ENCODE assay signal across 8 mouse cellular contexts in genomic region chr7:44860576-44861428, GRCm38 (mm10). TPM values are rescaled to one million over a fixed set of nuclear protein-coding genes. Genes with fewer than 3 reads are reported as not detected.
DNase-seq lines count a peak whose midpoint lies in the region; ATAC-seq and TF ChIP-seq lines count a peak whose summit lies in the region.

No protein-coding gene starts in this region.

- H3K27me3 ChIP-seq in heart, adult 2 months (ENCODE audit: control insufficient read depth, insufficient read depth, low read length), result no peaks in the 10 kb centered on the region
- no peaks in the 10 kb centered on the region for H3K27me3 ChIP-seq in heart, embryonic 11.5 days (ENCODE audit: control insufficient read depth, insufficient read depth, low read length)
- H3K27me3 ChIP-seq in Patski, result no peaks in the 10 kb centered on the region
- no peaks in the 10 kb centered on the region for H3K27me3 ChIP-seq in embryonic facial prominence, embryonic 10.5 days (replicated peaks; ENCODE audit: low read depth, poor library complexity, severe bottlenecking)
- H3K27me3 ChIP-seq in limb, embryonic 13.5 days, result no peaks in the 10 kb centered on the region
- H3K27me3 ChIP-seq in midbrain, embryonic 12.5 days, result no peaks in the 10 kb centered on the region

- TF ChIP-seq POLR2A in heart, adult 2 months (IDR thresholded peaks at IDR 0.05; ENCODE audit: insufficient read depth, low read depth, low read length), result no peak

- no peak overlapping the region for H3K9ac ChIP-seq in heart, adult 2 months (ENCODE audit: low read depth, low read length)
- no peak overlapping the region for H3K9ac ChIP-seq in heart, embryonic 11.5 days (ENCODE audit: low read depth, low read length)
- peak overlapping the region; percentile 35 for H3K9ac ChIP-seq in limb, embryonic 13.5 days
- peak overlapping the region; percentile 50; the same call in 1 of the 2 replicates for H3K9ac ChIP-seq in midbrain, embryonic 12.5 days (replicated peaks)

- H3K27ac ChIP-seq in heart, adult 2 months, result no peak overlapping the region
- no peak overlapping the region for H3K27ac ChIP-seq in heart, embryonic 11.5 days (ENCODE audit: low read depth, low read length)
- H3K27ac ChIP-seq in embryonic facial prominence, embryonic 10.5 days (replicated peaks), result peak overlapping the region; percentile 67
- peak overlapping the region; percentile 44; the same call in 1 of the 2 replicates for H3K27ac ChIP-seq in limb, embryonic 13.5 days
- peak overlapping the region; percentile 52 for H3K27ac ChIP-seq in midbrain, embryonic 12.5 days (replicated peaks)

- TF ChIP-seq EP300 in heart, adult 2 months (IDR thresholded peaks at IDR 0.05; ENCODE audit: insufficient read depth, low read depth, low read length), result no peak

- no peak overlapping the region for H3K4me2 ChIP-seq in heart, embryonic 11.5 days
- H3K4me2 ChIP-seq in limb, embryonic 13.5 days (replicated peaks), result 0 out of 2 replicates have a peak overlapping the region, but pooled peaks have one; percentile 4
- no peak overlapping the region for H3K4me2 ChIP-seq in midbrain, embryonic 12.5 days (replicated peaks)

- intact Hi-C loops in heart, adult 2 months (cut with DNase I), result no loop called here
- intact Hi-C loops in heart, postnatal 36 days (cut with DNase I), result no loop called here

- in situ Hi-C loops in Patski (cut with MboI; ENCODE audit: low pct_unique_long_range_greater_than_20kb), result loop anchor here (25.0 kb wide), 1 partner anchor 851 kb away; the partner anchor contains the start of genes Dbp, Fam83e, Rpl18 and Sphk2

- no peak for ATAC-seq in heart, embryonic 11.5 days (replicated peaks; ENCODE audit: insufficient number of reproducible peaks, low FRiP score, low TSS enrichment)
- ATAC-seq in Patski, result peak; percentile 37
- peak; percentile 12; the same call in 1 of the 2 replicates for ATAC-seq in limb, embryonic 13.5 days (ENCODE audit: low FRiP score, low read depth)
- ATAC-seq in midbrain, embryonic 12.5 days (ENCODE audit: low FRiP score, low read depth), result peak; percentile 5; the same call in 1 of the 2 replicates

- no peaks in the 10 kb centered on the region for H3K36me3 ChIP-seq in heart, adult 2 months (ENCODE audit: control insufficient read depth, insufficient read depth, low read length)
- H3K36me3 ChIP-seq in heart, embryonic 11.5 days (ENCODE audit: control insufficient read depth, insufficient read depth, low read length), result peaks cover 25% of the 10 kb centered on the region
- H3K36me3 ChIP-seq in embryonic facial prominence, embryonic 10.5 days (replicated peaks), result peaks cover 66% of the 10 kb centered on the region
- H3K36me3 ChIP-seq in limb, embryonic 13.5 days, result peaks cover 57% of the 10 kb centered on the region
- peaks cover 52% of the 10 kb centered on the region for H3K36me3 ChIP-seq in midbrain, embryonic 12.5 days

- no peaks in the 10 kb centered on the region for H3K9me3 ChIP-seq in heart, embryonic 11.5 days (replicated peaks; ENCODE audit: control insufficient read depth, low read length)
- H3K9me3 ChIP-seq in embryonic facial prominence, embryonic 10.5 days, result no peaks in the 10 kb centered on the region
- H3K9me3 ChIP-seq in limb, embryonic 13.5 days, result no peaks in the 10 kb centered on the region
- H3K9me3 ChIP-seq in midbrain, embryonic 12.5 days, result no peaks in the 10 kb centered on the region

- 54% methylated on average over 22 of the region's 22 CpGs for WGBS in heart, adult 2 months
- WGBS in heart, embryonic 11.5 days (ENCODE audit: insufficient replicate concordance), result 61% methylated on average over 22 of the region's 22 CpGs
- WGBS in embryonic facial prominence, embryonic 10.5 days, result 62% methylated on average over 22 of the region's 22 CpGs
- WGBS in limb, embryonic 13.5 days, result 60% methylated on average over 22 of the region's 22 CpGs
- 61% methylated on average over 22 of the region's 22 CpGs for WGBS in midbrain, embryonic 12.5 days

- TF ChIP-seq CTCF in heart, adult 2 months (IDR thresholded peaks at IDR 0.05), result peak; percentile 95
- TF ChIP-seq CTCF in Patski (IDR thresholded peaks at IDR 0.05), result no peak

- no peaks in the 10 kb centered on the region; the same call in 1 of the 2 replicates for H3K79me2 ChIP-seq in heart, adult 2 months (replicated peaks; ENCODE audit: control insufficient read depth, insufficient read depth, low read length)

- no peak overlapping the region for H3K4me3 ChIP-seq in heart, adult 2 months
- no peak overlapping the region for H3K4me3 ChIP-seq in heart, embryonic 11.5 days (ENCODE audit: low read depth, low read length)
- peak overlapping the region; percentile 16 for H3K4me3 ChIP-seq in embryonic facial prominence, embryonic 10.5 days
- no peak overlapping the region for H3K4me3 ChIP-seq in limb, embryonic 13.5 days
- H3K4me3 ChIP-seq in midbrain, embryonic 12.5 days, result 0 out of 2 replicates have a peak overlapping the region, but pooled peaks have one; percentile 18

- H3K4me1 ChIP-seq in heart, adult 2 months (ENCODE audit: control insufficient read depth, insufficient read depth, low read length), result peaks cover 14% of the 10 kb centered on the region
- peaks cover 25% of the 10 kb centered on the region for H3K4me1 ChIP-seq in heart, embryonic 11.5 days (ENCODE audit: control insufficient read depth, insufficient read depth, low read length)
- H3K4me1 ChIP-seq in embryonic facial prominence, embryonic 10.5 days, result peaks cover 53% of the 10 kb centered on the region
- peaks cover 36% of the 10 kb centered on the region for H3K4me1 ChIP-seq in limb, embryonic 13.5 days
- peaks cover 38% of the 10 kb centered on the region for H3K4me1 ChIP-seq in midbrain, embryonic 12.5 days

- DNase-seq in heart, adult 2 months, result peak in 1 of 2 experiments; percentile 82
- DNase-seq in Patski (ENCODE audit: low read depth, low spot score), result no peak
- peak; percentile 85 for DNase-seq in embryonic facial prominence, embryonic 10.5 days (ENCODE audit: low spot score)
- peak; percentile 68 to 76 for DNase-seq in heart, postnatal 36 days
- DNase-seq in spleen, postnatal 14 days (ENCODE audit: low spot score in 2 of 2), result peak; percentile 47 to 71

- POLR2A ChIA-PET in Patski (lab: Charles Lee), result interaction anchor here (1.0 kb wide), 1 partner anchor 36 kb away, joined by 3 read pairs; no protein-coding TSS in a partner anchor

- CTCF ChIA-PET in Patski (lab: Charles Lee), result interaction anchor here (0.7 to 1.8 kb wide), 8 partner anchors 9 to 121 kb away, joined by 3 to 7 read pairs (median 4); partner anchors contain the start of gene Ptov1

RNA-seq across cellular contexts. Expression of gene Pnkp, which starts 3.9 kb away (rescaled TPM):
- 10 to 100 TPM; 15.3 to 19.6 TPM for total RNA-seq in heart, adult 2 months (2021)
- polyA plus RNA-seq in heart, adult 2 months (2012; rRNA removed), result 20.2 and 30.1 TPM in 2 replicates
- 18.9 and 19.2 TPM in 2 replicates for polyA plus RNA-seq in heart, embryonic 11.5 days (2014; fragmentation: Nextera tagmentation; extraction: Ambion mirVana)
- 43.2 TPM for polyA plus RNA-seq in Patski (2021)
- 34.4 and 36.3 TPM in 2 replicates for polyA plus RNA-seq in embryonic facial prominence, embryonic 10.5 days (2016; fragmentation: Nextera tagmentation; extraction: Ambion mirVana)
- total RNA-seq in heart, postnatal 36 days (2021), result 10 to 100 TPM; 18.6 to 21.1 TPM
- 33.1 and 33.9 TPM in 2 replicates for polyA plus RNA-seq in limb, embryonic 13.5 days (2015; fragmentation: Nextera tagmentation; extraction: Ambion mirVana)
- 36.4 and 44.0 TPM in 2 replicates for polyA plus RNA-seq in midbrain, embryonic 12.5 days (2016; fragmentation: Nextera tagmentation; extraction: Ambion mirVana)

RNA-seq across cellular contexts. Expression of gene Ptov1, which starts 8.8 kb away (rescaled TPM):
- total RNA-seq in heart, adult 2 months (2021), result 100 to 1,000 TPM; 155 to 172 TPM
- polyA plus RNA-seq in heart, adult 2 months (2012; rRNA removed), result 293 and 317 TPM in 2 replicates
- 205 and 218 TPM in 2 replicates for polyA plus RNA-seq in heart, embryonic 11.5 days (2014; fragmentation: Nextera tagmentation; extraction: Ambion mirVana)
- polyA plus RNA-seq in Patski (2021), result 308 TPM
- polyA plus RNA-seq in embryonic facial prominence, embryonic 10.5 days (2016; fragmentation: Nextera tagmentation; extraction: Ambion mirVana), result 514 and 525 TPM in 2 replicates
- 100 to 1,000 TPM; 158 to 183 TPM for total RNA-seq in heart, postnatal 36 days (2021)
- 502 and 514 TPM in 2 replicates for polyA plus RNA-seq in limb, embryonic 13.5 days (2015; fragmentation: Nextera tagmentation; extraction: Ambion mirVana)
- 605 and 652 TPM in 2 replicates for polyA plus RNA-seq in midbrain, embryonic 12.5 days (2016; fragmentation: Nextera tagmentation; extraction: Ambion mirVana)

RNA-seq across cellular contexts. Expression of gene Tbc1d17, which starts 11.9 kb away (rescaled TPM):
- total RNA-seq in heart, adult 2 months (2021), result 10 to 100 TPM; 29.6 to 46.6 TPM
- 56.0 and 61.9 TPM in 2 replicates for polyA plus RNA-seq in heart, adult 2 months (2012; rRNA removed)
- polyA plus RNA-seq in heart, embryonic 11.5 days (2014; fragmentation: Nextera tagmentation; extraction: Ambion mirVana), result 48.2 and 49.2 TPM in 2 replicates
- polyA plus RNA-seq in Patski (2021), result 59.1 TPM
- 77.2 and 82.7 TPM in 2 replicates for polyA plus RNA-seq in embryonic facial prominence, embryonic 10.5 days (2016; fragmentation: Nextera tagmentation; extraction: Ambion mirVana)
- total RNA-seq in heart, postnatal 36 days (2021), result 10 to 100 TPM; 58.1 to 59.1 TPM
- polyA plus RNA-seq in limb, embryonic 13.5 days (2015; fragmentation: Nextera tagmentation; extraction: Ambion mirVana), result 86.0 and 90.5 TPM in 2 replicates
- 97.5 and 101 TPM in 2 replicates for polyA plus RNA-seq in midbrain, embryonic 12.5 days (2016; fragmentation: Nextera tagmentation; extraction: Ambion mirVana)

RNA-seq across cellular contexts. Expression of gene Akt1s1, which starts 12.0 kb away (rescaled TPM):
- 10 to 100 TPM; 62.6 to 72.8 TPM for total RNA-seq in heart, adult 2 months (2021)
- polyA plus RNA-seq in heart, adult 2 months (2012; rRNA removed), result 53.8 and 63.0 TPM in 2 replicates
- polyA plus RNA-seq in heart, embryonic 11.5 days (2014; fragmentation: Nextera tagmentation; extraction: Ambion mirVana), result 38.6 and 53.9 TPM in 2 replicates
- polyA plus RNA-seq in Patski (2021), result 99.9 TPM
- 92.2 and 95.4 TPM in 2 replicates for polyA plus RNA-seq in embryonic facial prominence, embryonic 10.5 days (2016; fragmentation: Nextera tagmentation; extraction: Ambion mirVana)
- total RNA-seq in heart, postnatal 36 days (2021), result 10 to 100 TPM; 73.6 to 75.4 TPM
- polyA plus RNA-seq in limb, embryonic 13.5 days (2015; fragmentation: Nextera tagmentation; extraction: Ambion mirVana), result 112 and 122 TPM in 2 replicates
- polyA plus RNA-seq in midbrain, embryonic 12.5 days (2016; fragmentation: Nextera tagmentation; extraction: Ambion mirVana), result 92.0 and 99.2 TPM in 2 replicates

RNA-seq across cellular contexts. Expression of gene Med25, which starts 31.7 kb away (rescaled TPM):
- total RNA-seq in heart, adult 2 months (2021), result 10 to 100 TPM; 70.0 to 85.8 TPM
- polyA plus RNA-seq in heart, adult 2 months (2012; rRNA removed), result 107 and 121 TPM in 2 replicates
- polyA plus RNA-seq in heart, embryonic 11.5 days (2014; fragmentation: Nextera tagmentation; extraction: Ambion mirVana), result 47.3 and 51.9 TPM in 2 replicates
- polyA plus RNA-seq in Patski (2021), result 96.8 TPM
- polyA plus RNA-seq in embryonic facial prominence, embryonic 10.5 days (2016; fragmentation: Nextera tagmentation; extraction: Ambion mirVana), result 135 and 146 TPM in 2 replicates
- total RNA-seq in heart, postnatal 36 days (2021), result 10 to 100 TPM; 76.9 to 81.1 TPM
- 118 and 119 TPM in 2 replicates for polyA plus RNA-seq in limb, embryonic 13.5 days (2015; fragmentation: Nextera tagmentation; extraction: Ambion mirVana)
- 177 and 180 TPM in 2 replicates for polyA plus RNA-seq in midbrain, embryonic 12.5 days (2016; fragmentation: Nextera tagmentation; extraction: Ambion mirVana)

Comparison
In these comparisons a context has a peak if more than half of its experiments do, and no peak if none do; other contexts are left out.
1. H3K27ac ChIP-seq: peak in embryonic facial prominence, embryonic 10.5 days (single experiment), limb, embryonic 13.5 days (single experiment) and midbrain, embryonic 12.5 days (single experiment); none in heart, adult 2 months (single experiment) and heart, embryonic 11.5 days (single experiment).
2. H3K4me3 ChIP-seq: peak in embryonic facial prominence, embryonic 10.5 days (single experiment) and midbrain, embryonic 12.5 days (single experiment); none in heart, adult 2 months (single experiment), heart, embryonic 11.5 days (single experiment) and limb, embryonic 13.5 days (single experiment).
3. H3K9ac ChIP-seq: peak in limb, embryonic 13.5 days (single experiment) and midbrain, embryonic 12.5 days (single experiment); none in heart, adult 2 months (single experiment) and heart, embryonic 11.5 days (single experiment).